Mouse (Mus musculus) right cerebral cortex, adult 18-20 months (tissue): ENCODE results near the gene Olfr102.

Source experiments
- DNase-seq: peaks from one replicate; pipeline ENCODE4 v3.0.0; 2022; ENCODE audit warnings: mixed read lengths

Gene Olfr102

DNA sequence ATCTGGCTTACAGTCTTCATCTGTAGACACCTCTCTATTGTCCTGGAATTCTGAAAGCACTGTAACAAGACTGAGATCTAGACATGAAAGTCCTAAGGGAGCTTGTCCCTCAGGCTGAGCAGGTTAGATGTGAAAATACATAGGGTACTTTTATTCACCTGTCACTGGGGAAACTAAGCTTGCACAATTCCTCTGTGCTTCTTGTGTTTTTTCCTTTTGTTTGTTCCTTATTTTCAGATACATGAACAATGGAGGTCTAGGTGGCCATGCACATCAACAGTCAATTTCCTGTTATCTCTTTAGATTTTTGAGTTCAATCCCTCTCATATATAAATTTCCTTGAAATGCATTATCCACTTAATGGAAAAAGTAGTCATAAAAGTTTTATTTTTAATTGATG is at the start of gene Olfr102:
Gene Olfr102, minus strand, starts transcription at position 101 of the 400 bp plus-strand sequence.
- no peak for DNase-seq

DNA sequence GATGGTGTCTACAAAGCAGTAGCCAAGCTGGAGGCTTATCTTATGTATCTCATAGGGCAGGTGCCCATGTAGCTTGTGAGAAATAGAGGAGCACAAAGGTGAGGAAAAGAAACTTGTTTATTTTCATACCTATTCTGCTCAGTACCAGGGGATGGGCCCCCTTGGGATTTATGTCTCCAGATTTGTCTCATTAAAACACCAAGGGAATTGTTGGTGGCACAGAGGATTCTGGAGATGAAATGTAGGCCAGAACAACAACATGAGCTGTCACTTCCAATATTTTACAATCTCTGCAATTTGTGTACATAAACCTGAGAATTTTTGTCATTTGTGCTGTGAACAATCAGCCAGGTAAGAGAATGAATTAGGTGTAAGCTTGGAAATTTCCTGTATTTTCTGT is 42.4 kb upstream of the Olfr102 start, which contains the start of gene Olfr104-ps:
Gene Olfr104-ps, plus strand, starts transcription at position 301 of the 400 bp plus-strand sequence.
- no peak for DNase-seq

DNA sequence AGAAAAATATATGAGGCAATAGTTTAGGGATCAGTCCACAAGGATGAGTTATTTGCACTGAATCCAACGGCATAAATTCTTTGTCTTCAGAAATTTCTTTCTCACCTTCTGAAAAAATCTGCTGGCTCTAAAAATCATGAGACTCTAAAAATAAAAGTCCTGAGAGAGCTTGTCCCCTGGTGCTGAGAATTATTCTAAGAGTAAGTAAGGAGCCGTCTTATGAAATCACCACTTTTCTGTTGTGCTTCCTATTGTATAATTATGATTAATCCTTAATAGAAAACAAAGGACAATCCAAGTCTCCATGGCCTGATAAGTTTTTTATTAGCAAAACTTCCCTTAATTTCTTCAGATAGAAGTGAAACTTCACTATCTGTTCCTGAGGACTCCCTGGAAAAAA is 22.7 kb upstream of the Olfr102 start, which contains the start of gene Olfr103:
Gene Olfr103, minus strand, starts transcription at position 101 of the 400 bp plus-strand sequence.
- DNase-seq, result no peak

GRCm38 (mm10) chr17:37310146-37310699 is 6.6 kb downstream of the Olfr102 start:
- DNase-seq, result no peak

GRCm38 (mm10) chr17:37308483-37308882 is 8.4 kb downstream of the Olfr102 start:
- no peak for DNase-seq

- DNase-seq, result no peak
Observed at GRCm38 (mm10) chr17:37304213-37304612, 12.6 kb downstream of the Olfr102 start, which contains the start of gene Olfr101. Gene Olfr101, minus strand, starts transcription at chr17:37304313.

DNA sequence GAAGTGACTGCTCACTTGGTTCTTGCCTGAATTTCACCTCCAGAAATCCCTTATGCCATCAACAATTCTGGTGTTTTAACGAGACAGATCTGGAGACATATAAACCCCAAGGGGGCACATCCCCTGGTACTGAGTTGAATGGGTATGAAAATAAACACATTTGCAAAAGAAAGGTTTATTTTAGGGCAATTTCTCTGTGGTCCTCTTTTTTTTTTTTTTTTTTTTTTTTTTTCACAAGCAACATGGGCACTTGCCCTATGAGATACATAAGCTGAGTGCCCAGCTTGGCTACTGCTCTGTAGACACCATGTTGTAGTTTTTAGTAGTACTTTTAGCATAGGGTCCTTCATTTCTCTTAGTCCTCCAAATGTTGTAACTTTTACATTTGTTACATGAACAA is 33.5 kb downstream of the Olfr102 start, which contains the start of gene Olfr99:
Gene Olfr99, minus strand, starts transcription at position 101 of the 400 bp plus-strand sequence.
- DNase-seq, result no peak

DNA sequence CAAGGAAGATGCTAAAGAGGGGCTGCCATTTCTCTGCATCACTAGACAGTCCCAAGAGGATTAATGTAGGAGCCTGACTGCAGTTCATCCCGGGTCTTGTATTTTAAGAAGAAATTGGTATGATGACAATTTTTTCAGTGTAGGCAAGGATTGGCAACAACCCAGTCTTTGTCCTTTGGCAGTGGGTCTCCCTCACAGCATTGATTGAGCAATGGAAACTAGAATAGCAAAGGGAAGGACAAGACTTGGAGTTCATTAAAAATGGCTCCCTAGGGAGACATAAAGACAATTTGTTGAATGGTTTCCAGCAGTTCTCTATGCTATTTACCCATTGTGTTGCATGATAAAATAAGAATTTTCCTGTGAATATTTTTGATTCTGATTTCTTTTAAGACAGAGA is 36.5 kb downstream of the Olfr102 start:
- no peak for DNase-seq

DNA sequence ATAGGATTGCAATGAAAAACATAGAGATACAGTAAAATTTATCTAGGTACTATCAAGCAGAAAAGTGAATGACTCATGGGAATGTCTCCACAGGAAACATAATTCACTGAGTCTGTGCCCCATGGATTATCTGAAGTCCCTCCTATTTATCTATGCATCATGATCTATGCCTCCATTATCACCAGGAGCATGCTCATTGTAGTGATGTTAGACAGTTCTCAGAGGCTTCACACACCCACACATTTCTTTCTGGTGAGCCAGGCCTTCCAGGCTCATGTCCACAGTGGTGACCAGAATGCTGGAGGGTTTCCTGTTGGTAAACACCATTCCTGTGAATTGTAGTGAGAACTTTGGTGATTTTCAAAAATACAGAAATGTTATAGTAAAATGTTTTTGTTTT is 40.3 kb downstream of the Olfr102 start:
- DNase-seq, result no peak

GRCm38 (mm10) chr17:37275626-37276248 is 41.1 kb downstream of the Olfr102 start:
- DNase-seq, result no peak

DNA sequence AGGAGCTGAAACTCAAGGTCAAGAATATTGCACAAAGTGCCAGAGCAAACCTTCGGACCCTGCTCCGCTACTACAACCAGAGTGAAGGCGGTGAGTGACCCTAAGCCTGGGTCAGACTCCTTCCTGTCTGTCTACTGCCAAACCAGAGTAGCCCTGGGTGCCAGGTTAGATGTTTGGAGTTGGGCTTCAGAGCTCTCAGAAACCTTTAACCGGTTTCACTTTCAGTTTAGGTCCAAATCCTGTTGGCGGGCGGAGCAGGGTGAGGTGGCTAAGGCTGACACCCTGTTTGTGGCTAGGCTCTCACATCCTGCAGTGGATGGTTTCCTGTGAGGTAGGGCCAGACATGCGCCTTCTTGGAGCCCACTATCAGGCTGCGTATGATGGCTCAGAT is 46.2 kb downstream of the Olfr102 start:
- DNase-seq, result peak; percentile 4

GRCm38 (mm10) chr17:37270058-37270701 is 46.7 kb downstream of the Olfr102 start, which contains the start of gene H2-M3:
Gene H2-M3, plus strand, starts transcription at chr17:37270220.
- DNase-seq, result peak; percentile 89

- DNase-seq, result no peak
Observed at GRCm38 (mm10) chr17:37263626-37264025, 53.2 kb downstream of the Olfr102 start, which contains the start of gene Olfr98. Gene Olfr98, minus strand, starts transcription at chr17:37263749.
